Mouse (Mus musculus): ENCODE measurements around the gene Qrich2. TPM values are rescaled to one million over a fixed set of nuclear protein-coding genes. Genes with fewer than 3 reads are reported as not detected.
A peak's percentile ranks its signal among the peaks of the same experiment; 100 is the strongest.

Gene Qrich2
- polyA plus RNA-seq, 1 experiment from 2014 or later: 0.36 TPM

GRCm38 (mm10) chr11:116437541-116437940, 28.5 kb downstream of the Qrich2 start:
- Histone ChIP-seq H3K27ac (peak overlapping the region; percentile 57), H3K4me3 (no peak overlapping the region), H3K4me1 (peaks cover 41% of the 10 kb centered on the region), H3K27me3 (ENCODE audit: low read depth, poor library complexity, severe bottlenecking) (no peaks in the 10 kb centered on the region), H3K9me3 (replicated peaks) (no peaks in the 10 kb centered on the region), H3K36me3 (peaks cover 57% of the 10 kb centered on the region)
- no peak for DNase-seq (ENCODE audit: low spot score)
- WGBS: 82% methylated on average over 11 of the region's 11 CpGs

GRCm38 (mm10) chr11:116436725-116437331, 29.2 kb downstream of the Qrich2 start:
- no peaks in the 10 kb centered on the region for H3K9me3 ChIP-seq (replicated peaks)
- peak overlapping the region; percentile 57 for H3K27ac ChIP-seq
- H3K4me3 ChIP-seq: 0 out of 2 replicates have a peak overlapping the region, but pooled peaks have one; percentile 99
- 73% methylated on average over 4 of the region's 4 CpGs for WGBS
- peaks cover 57% of the 10 kb centered on the region for H3K36me3 ChIP-seq
- H3K27me3 ChIP-seq (ENCODE audit: low read depth, poor library complexity, severe bottlenecking): no peaks in the 10 kb centered on the region
- no peak for DNase-seq (ENCODE audit: low spot score)
- peaks cover 40% of the 10 kb centered on the region for H3K4me1 ChIP-seq

- Histone ChIP-seq H3K27me3 (ENCODE audit: low read depth, poor library complexity, severe bottlenecking) (no peaks in the 10 kb centered on the region), H3K4me1 (peaks cover 43% of the 10 kb centered on the region), H3K9me3 (replicated peaks) (no peaks in the 10 kb centered on the region), H3K27ac (peak overlapping the region; percentile 57; the same call in 1 of the 2 replicates), H3K4me3 (peak overlapping the region; percentile 99), H3K36me3 (peaks cover 54% of the 10 kb centered on the region)
- no peak for DNase-seq (ENCODE audit: low spot score)
- 81% methylated on average over 5 of the region's 5 CpGs for WGBS
Measured at GRCm38 (mm10) chr11:116435992-116436724, 29.9 kb downstream of the Qrich2 start.

- Histone ChIP-seq H3K4me1 (peaks cover 45% of the 10 kb centered on the region), H3K27me3 (ENCODE audit: low read depth, poor library complexity, severe bottlenecking) (no peaks in the 10 kb centered on the region), H3K4me3 (peak overlapping the region; percentile 99), H3K9me3 (replicated peaks) (no peaks in the 10 kb centered on the region), H3K27ac (peak overlapping the region; percentile 98), H3K36me3 (peaks cover 45% of the 10 kb centered on the region)
- no peak for DNase-seq (ENCODE audit: low spot score)
- 58% methylated on average over 12 of the region's 12 CpGs for WGBS
Measured at GRCm38 (mm10) chr11:116434967-116435752, 30.9 kb downstream of the Qrich2 start.

GRCm38 (mm10) chr11:116434287-116434966, 31.6 kb downstream of the Qrich2 start:
- Histone ChIP-seq H3K36me3 (peaks cover 38% of the 10 kb centered on the region), H3K27me3 (ENCODE audit: low read depth, poor library complexity, severe bottlenecking) (no peaks in the 10 kb centered on the region), H3K4me3 (peak overlapping the region; percentile 99), H3K9me3 (replicated peaks) (no peaks in the 10 kb centered on the region), H3K27ac (peak overlapping the region; percentile 98), H3K4me1 (peaks cover 45% of the 10 kb centered on the region)
- DNase-seq (ENCODE audit: low spot score): peak; percentile 78
- WGBS: under 1% methylated on average over 50 of the region's 67 CpGs

GRCm38 (mm10) chr11:116433356-116434286, 32.4 kb downstream of the Qrich2 start, which contains the start of gene Ubald2:
TSS of gene Ubald2 (plus strand) at chr11:116434094.
- Histone ChIP-seq H3K9me3 (replicated peaks) (no peaks in the 10 kb centered on the region), H3K4me3 (peak within 1 kb of the TSS; percentile 99), H3K27ac (peak within 1 kb of the TSS; percentile 98), H3K36me3 (peaks cover 31% of the 10 kb centered on the region), H3K27me3 (ENCODE audit: low read depth, poor library complexity, severe bottlenecking) (no peaks in the 10 kb centered on the region), H3K4me1 (peaks cover 47% of the 10 kb centered on the region)
- DNase-seq (ENCODE audit: low spot score): peak; percentile 98
- 2% methylated on average over 66 of the region's 66 CpGs for WGBS

GRCm38 (mm10) chr11:116432593-116433355, 33.3 kb downstream of the Qrich2 start:
- H3K27me3 ChIP-seq (ENCODE audit: low read depth, poor library complexity, severe bottlenecking): no peaks in the 10 kb centered on the region
- no peaks in the 10 kb centered on the region for H3K9me3 ChIP-seq (replicated peaks)
- peak overlapping the region; percentile 99; the same call in 1 of the 2 replicates for H3K4me3 ChIP-seq
- peak overlapping the region; percentile 98 for H3K27ac ChIP-seq
- 76% methylated on average over 8 of the region's 8 CpGs for WGBS
- DNase-seq (ENCODE audit: low spot score): no peak
- H3K36me3 ChIP-seq: peaks cover 27% of the 10 kb centered on the region
- H3K4me1 ChIP-seq: peaks cover 47% of the 10 kb centered on the region

- Histone ChIP-seq H3K4me3 (no peak overlapping the region), H3K36me3 (peaks cover 20% of the 10 kb centered on the region), H3K9me3 (replicated peaks) (no peaks in the 10 kb centered on the region), H3K4me1 (peaks cover 43% of the 10 kb centered on the region), H3K27me3 (ENCODE audit: low read depth, poor library complexity, severe bottlenecking) (no peaks in the 10 kb centered on the region), H3K27ac (0 out of 2 replicates have a peak overlapping the region, but pooled peaks have one; percentile 3)
- DNase-seq (ENCODE audit: low spot score): no peak
- WGBS: 75% methylated on average over 6 of the region's 6 CpGs
Measured at GRCm38 (mm10) chr11:116432127-116432526, 33.9 kb downstream of the Qrich2 start.

- no peak overlapping the region for H3K4me3 ChIP-seq
- H3K9me3 ChIP-seq (replicated peaks): no peaks in the 10 kb centered on the region
- no peaks in the 10 kb centered on the region for H3K27me3 ChIP-seq (ENCODE audit: low read depth, poor library complexity, severe bottlenecking)
- H3K36me3 ChIP-seq: peaks cover 14% of the 10 kb centered on the region
- DNase-seq (ENCODE audit: low spot score): no peak
- peaks cover 37% of the 10 kb centered on the region for H3K4me1 ChIP-seq
- WGBS: 57% methylated on average over 11 of the region's 11 CpGs
- 0 out of 2 replicates have a peak overlapping the region, but pooled peaks have one; percentile 3 for H3K27ac ChIP-seq
Measured at GRCm38 (mm10) chr11:116431428-116432077, 34.5 kb downstream of the Qrich2 start.

GRCm38 (mm10) chr11:116430723-116431427, 35.2 kb downstream of the Qrich2 start:
- WGBS: 46% methylated on average over 22 of the region's 22 CpGs
- Histone ChIP-seq H3K4me3 (no peak overlapping the region), H3K36me3 (peaks cover 8% of the 10 kb centered on the region), H3K27me3 (ENCODE audit: low read depth, poor library complexity, severe bottlenecking) (no peaks in the 10 kb centered on the region), H3K9me3 (replicated peaks) (no peaks in the 10 kb centered on the region), H3K4me1 (peaks cover 30% of the 10 kb centered on the region), H3K27ac (no peak overlapping the region)
- no peak for DNase-seq (ENCODE audit: low spot score)

Data from limb, embryonic 10.5 days (tissue).